Mouse (Mus musculus) adrenal gland, adult 2 months (tissue): ENCODE measurements around the gene Fndc3b. TPM values are rescaled to one million over a fixed set of nuclear protein-coding genes. Genes with fewer than 3 reads are reported as not detected.

Experiments
- DNase-seq: peaks from one replicate; pipeline ENCODE4 v3.0.0; 2021
- polyA plus RNA-seq: library from polyadenylated mRNA; depleted of rRNA; stranded (reverse); fragments of >200 nt; gene quantifications from 2 replicates; pipeline ENCODE4 v1.2.3, GENCODE M21; 2012
- total RNA-seq, 2 experiments: library from RNA; stranded (reverse); gene quantifications; 2 replicates each; pipeline ENCODE4 v1.2.3; 2021

Gene Fndc3b
- total and polyA plus RNA-seq, 3 experiments, result 27.9 to 120 (median 88.9) TPM

DNA sequence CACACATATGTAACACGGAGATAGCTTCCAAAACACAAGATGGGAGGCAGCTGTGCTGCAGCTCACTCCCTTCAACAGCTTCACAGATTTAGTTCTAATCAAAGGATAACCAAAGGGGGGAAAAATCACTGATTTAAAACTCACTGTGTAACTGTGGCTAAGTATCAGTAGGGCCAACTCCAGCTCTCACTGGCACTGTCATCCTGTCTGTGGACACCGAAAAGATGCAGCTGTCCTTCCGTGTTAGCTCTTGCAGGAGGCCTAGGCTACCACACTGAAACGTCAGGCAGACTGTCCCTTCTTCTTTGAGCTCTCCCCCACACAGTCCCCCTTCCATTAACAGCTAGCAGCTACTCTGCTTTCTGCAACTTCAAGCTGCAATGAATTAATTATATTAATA lies 89.9 kb downstream of the Fndc3b start:
- DNase-seq, result no peak

DNA sequence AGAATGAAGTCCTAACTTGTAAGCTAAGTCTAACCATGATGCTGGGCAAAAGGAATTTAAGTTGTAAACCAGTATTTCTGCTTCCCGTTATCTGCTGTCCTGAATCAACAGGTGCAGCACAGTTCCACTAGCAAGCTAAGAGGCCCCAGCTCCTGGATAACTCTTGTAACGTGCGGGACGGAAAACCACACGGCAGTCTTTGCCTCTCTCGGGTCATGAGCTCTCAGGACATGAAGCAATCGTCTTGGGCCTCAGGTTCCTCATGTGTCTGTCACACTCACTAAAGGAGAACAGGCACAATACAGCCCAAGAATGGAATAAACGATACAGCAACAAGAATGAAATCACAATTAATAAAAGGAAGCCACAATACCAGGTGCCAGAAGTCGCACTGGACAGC lies 93.4 kb downstream of the Fndc3b start:
- DNase-seq, result no peak

DNA sequence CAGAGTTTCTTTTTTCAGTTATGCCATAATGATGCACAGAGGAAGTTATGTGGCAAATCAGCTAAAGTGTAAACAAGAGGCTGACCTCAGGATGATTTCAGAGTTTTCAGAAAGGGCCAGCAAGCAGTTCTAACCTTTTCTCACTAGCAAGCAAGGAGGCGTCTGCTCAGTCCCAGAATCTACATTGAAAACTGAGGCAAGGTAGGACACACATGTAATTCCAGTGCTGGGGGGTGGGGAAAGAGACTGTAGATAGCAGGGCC lies 93.9 kb downstream of the Fndc3b start:
- DNase-seq, result no peak

DNA sequence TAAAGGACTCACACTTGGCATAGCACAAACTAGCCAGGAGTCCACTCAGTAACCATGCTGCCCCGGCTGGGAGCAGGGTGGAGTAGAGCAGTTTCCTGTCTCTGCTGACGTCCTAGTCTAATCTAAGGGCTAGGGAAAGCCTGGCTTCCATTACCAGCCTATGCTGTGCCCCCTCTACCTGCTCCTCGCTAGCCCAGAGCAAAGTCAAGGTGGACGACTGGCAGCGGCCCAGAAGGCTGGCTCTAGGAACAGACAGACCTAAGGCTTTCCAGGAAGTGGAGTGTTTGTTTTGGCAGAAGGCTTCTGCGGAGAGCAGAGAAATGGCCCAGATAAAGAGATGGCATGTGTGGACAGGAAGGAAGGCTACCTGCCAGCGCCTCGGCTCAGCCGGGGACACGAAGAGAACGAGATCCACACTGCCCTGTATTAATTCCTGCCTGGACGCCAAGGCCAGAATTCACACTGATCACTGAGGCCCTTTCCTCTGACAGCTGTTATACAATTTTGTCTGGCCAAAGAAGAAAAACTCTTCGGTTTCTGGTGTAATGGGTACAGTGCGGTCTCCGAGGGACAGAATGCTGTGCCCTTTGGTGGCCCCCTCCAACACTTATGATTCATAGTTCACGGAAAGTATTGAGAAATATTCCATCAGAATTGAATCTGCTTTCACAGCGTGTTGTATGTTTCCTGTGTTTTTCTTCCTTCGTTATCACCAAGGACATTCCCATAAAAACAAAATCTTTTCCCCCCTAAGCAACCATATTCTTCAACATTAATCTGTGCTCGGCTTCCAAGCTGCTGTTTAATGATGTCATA lies 94.5 kb downstream of the Fndc3b start:
- DNase-seq, result peak; percentile 86

DNA sequence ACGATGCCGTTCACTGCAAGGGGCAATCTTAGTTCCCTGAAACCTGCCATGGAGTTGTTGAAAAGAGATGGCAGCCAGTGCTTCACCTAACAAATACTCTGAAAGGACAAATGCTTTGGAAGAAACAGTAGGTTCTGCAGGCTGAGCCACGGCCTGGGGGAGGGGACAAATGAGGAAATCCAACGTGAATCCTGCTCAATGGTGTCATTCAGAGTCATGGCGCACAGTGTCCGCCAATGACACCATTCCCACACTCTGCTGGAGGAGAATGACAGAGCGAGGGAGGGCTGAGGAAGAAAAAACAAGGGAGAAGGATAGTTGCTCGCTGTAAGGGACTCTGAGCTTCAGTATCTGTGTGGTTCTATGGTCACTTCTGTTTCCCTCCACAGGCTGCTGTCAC lies 95.6 kb downstream of the Fndc3b start:
- peak; percentile 56 for DNase-seq

DNA sequence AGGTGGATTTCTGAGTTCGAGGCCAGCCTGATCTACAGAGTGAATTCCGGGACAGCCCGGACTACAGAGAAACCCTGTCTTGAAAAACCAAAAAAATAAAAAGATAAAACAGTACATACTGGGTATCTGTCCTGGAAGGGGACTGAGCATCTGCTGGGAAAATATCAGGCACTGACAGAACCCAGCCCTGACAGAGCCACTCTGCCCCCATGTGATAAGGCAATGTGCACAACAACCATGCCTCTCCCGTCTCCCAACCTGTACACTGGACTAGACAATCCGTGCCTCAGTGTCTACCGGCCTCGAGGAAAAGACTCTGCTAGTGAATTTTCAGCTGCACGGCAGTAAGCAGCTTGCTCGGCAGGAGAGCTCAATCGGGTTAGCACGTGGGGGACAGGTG lies 97.3 kb downstream of the Fndc3b start:
- no peak for DNase-seq

DNA sequence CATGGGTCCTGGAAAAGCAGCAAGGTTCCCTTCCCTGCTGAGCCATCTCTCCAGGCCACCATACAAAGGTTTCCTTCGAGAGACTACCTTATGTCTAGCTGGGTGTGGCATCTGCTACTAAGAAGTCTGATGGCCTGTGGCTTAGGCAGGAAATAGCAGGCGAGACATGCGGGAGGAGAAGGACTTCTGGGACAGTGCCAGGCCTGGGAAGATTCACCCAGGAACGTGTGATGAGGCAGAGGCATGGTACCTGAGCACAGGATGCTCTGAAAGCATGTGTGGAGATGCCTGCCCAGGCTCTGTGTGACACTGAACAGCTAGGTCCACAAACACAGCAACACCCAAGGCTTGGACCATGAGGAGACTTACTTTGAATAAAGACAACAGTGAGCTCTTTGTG lies 98.1 kb downstream of the Fndc3b start:
- no peak for DNase-seq

DNA sequence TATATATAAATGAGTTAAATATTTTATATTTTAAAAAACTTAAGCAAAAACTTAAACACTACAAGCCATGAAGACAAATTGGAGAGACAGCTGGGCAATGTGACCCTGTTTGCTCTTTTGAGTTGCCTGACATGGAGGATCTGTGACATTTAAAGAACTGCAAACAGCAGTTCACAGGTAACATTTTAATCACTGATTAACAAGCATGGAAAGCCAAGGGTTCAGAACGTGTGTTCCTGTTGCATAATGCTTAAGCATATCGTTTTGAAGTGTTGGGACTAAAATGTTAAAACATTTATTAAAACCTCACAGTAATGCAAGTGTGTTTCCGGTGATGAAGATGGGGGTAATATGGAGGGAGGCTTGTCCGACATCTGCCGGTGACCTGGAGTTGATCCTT lies 99.1 kb downstream of the Fndc3b start:
- DNase-seq, result no peak

DNA sequence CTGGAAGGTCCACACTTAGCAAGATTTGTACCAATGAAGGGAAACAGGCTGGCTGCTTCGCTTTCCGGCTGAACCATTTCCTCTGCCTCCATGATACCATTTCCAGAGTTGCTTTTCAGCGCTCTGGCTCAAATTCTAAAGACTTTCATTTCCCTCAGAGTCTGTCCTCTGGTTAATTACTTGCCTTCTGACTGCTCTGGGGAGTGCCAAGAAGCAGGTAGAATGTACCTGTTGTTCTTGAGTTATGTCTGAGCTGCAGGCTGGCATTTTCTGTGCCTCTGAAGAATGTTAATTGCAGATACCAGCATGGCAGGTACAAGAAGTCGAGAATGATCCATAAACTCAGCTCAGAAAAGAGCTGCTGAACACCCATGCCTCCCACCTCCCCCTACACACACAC lies 100.6 kb downstream of the Fndc3b start:
- DNase-seq, result no peak

DNA sequence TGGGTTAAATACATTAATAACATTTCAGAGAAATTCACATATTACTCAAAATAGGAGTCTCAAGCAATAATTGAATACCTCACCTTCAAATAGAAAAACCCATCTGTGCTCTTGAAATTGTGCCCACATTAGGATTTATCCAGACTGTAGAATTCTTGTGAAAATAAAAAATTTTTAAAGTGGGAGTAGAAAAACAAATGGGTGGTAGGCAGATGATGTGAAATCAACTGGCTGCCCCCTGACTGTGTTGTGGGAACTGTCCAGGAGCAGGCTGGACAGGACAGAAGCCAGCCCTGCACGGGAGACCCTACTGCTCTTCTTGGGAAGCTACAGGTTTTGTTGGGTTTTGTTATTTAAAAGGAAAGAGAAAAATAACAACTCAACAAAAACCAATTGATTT lies 101.0 kb downstream of the Fndc3b start:
- DNase-seq, result no peak

DNA sequence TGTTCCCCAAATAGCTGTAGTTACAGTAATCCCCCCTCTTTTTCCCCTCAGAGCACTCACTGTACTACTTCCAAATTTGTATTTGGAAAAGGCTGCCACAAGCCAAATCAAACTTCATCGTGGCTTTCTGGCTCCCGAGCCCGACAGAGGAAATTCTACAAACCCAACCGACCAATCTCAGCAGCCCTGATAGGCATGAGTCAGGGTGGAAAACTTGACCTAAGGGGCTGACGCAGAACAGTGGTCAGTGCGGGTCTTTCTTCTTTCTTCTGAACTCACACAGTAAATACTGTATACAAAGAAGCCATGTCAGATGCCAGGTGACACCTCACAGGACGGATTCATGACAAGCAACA lies 103.3 kb downstream of the Fndc3b start:
- peak; percentile 65 for DNase-seq

DNA sequence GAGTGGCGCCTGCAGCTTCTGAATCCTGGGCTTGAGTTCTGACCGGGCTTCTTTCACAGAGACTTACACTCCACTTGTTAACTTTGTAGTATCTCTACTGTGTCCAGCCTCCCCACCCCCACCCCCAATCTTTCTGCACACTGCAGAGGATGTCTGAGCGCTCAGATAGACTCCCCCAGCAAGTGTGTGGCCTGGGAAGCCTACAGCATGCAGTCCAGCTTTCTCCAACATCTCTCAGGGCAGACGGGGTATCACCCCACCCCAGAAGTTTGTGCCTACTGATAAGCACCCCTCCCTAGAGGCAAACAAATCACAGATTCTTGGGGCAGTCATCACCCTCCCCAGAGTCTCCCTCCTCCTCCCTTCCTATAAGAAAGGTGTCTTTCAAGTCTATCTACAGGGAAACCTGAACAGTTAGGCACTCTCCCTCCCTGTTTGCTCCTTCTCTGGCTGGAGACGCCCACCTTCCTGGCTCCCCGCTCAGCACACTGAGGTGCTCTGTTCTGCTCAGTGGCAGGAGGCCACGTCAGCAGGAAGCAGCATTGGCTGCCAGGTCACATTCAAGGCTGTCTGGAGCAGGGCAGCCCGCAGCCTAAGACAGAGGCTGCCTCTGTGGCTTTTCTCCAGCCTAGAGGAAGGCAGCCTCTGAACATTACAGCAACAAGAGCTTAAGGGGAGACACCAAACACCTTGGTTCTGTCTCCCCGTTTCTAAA lies 103.9 kb downstream of the Fndc3b start:
- DNase-seq, result peak; percentile 88

DNA sequence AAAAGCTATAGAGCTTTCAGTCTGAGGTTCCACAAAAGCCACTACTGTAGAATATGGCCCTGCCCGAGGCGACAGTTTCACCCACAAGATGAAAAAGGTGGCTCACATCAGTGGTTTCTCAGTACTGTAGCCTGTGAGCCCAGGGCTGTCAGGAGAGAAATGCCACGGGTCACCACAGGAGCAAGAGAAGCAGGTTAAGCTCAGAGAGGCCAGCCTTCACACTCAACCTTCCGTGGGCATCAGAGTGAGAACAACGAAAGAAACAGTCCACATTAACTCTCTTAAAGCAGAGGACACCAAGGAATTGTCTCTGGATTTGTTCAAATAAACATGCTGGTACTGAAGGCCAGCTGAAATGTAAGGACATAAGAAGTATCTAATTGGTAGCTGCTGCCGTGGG lies 104.5 kb downstream of the Fndc3b start:
- no peak for DNase-seq

DNA sequence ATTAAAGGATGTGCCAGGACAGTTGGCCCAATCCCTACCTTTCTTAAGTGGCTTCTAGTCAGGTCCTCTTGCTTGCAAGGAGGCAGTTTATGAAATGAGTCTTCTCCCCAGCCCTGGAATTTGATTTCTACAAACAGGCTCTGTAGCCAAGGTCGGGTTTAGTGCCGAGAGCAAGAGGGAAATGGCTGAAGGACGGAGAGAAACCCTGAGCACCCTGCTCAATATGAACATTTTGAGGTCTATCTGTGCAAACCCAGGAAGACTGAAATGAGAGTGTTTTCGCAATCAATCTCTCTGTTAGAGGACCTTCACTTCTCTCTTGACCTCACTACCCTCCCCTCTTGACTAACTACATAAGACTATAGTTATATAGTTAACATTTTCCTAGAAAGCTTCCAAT lies 105.5 kb downstream of the Fndc3b start:
- peak; percentile 57 for DNase-seq

DNA sequence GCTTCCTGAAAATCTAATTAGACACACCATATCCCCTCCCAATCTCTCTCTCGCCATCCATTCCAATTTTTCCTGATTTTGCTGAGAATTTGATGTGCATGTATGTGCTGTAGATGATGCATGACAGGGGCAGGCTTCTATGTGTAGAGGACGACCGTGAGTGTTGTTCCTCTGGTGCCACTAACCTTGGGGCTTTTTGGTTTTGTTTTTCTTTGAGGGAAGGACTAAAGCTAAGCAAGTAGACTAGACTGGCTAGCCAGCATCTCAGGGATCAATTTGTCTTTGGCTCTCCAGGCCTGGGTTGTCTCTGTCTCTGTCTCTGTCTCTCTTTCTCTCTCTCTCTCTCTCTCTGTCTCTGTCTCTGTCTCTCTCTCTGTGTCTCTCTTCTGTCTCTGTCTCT lies 106.0 kb downstream of the Fndc3b start:
- DNase-seq, result no peak

DNA sequence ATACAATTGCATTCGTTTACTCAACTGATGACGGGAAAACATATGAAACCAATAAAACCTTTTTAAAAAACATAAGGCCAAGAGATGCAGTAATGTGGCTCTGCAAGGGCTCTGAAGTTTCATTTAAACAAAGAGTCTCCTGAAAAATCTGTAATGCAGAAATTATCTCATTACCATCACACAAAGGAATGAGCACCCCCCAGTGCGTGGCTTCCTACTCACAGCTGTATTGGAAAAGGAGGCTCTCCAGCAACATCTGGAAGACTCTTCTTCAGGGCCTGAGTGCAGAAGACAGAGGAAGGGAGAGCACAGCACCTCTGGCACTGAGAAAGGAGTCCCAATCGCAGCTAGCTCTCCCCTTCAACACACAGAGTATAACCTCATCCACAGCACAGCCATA lies 106.5 kb downstream of the Fndc3b start:
- DNase-seq, result no peak

DNA sequence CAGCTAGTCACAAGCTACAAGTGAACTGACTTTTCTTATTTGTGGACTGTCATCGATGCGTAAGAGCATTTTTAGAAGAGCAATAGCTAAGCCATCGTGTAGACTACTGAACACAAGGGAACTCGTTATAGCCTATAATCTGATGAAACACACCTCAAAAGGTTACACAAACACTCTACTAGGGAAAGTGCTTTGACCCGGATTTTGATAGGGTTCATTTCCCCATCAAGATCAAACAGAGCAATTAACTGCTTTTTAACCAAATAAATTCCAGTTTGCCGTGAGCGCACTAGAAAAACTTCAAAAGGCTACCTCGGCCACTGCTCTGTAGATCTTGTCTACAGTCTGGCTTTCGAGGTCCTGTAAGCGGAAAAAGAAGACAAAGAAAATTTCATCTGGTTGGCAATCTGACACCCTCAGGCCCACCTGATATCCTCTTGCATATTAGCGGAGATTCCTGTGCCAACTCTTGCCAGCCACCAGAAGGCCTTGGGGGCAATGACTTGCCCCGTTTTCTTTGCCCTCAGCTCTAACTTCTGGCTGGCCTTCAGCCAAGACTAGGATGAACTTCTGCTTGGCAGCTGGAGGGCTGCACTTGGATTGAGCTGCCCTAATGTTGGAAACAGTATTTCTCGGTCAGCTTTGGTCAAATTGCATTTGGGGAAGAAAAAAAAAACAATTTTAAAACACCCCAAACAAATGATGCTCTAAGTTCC lies 107.0 kb downstream of the Fndc3b start:
- peak; percentile 56 for DNase-seq

DNA sequence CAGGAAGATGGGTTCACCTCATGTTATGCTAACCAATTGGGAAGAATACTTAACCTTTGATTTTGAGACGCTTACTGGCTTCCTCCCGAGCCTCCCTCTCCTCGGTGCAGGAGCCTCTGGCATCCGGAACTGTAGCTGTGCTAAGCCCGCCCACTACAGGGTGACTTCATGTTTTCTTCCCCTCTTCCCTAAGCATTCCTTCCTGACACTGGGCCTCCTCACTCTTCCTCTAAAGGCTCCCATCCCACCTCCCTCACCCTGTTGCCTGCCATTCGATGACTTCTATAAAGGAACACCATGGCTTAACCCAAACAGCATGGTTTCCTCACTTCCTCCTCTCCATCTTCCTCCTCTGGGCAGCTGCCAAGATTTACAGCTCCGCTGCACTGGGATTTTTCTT lies 110.5 kb downstream of the Fndc3b start:
- DNase-seq, result no peak

DNA sequence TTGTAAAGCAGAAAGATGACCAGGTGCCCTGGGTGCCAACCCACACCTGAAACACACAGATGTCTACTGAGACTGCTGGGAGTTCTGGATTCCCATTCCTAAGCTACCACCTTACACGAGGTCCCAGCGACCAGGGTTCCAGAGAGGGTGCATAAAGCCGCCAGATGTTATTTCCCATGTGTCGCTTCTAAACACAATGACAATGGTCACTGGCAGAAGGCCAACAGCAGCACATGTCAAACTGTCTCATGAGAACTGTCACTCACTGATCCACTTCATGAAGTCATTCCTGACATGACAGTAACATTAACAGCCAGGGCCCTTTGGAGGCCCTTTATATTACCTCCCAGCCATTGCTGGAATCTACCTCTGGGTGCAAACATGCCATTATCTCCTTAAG lies 110.9 kb downstream of the Fndc3b start:
- DNase-seq, result no peak

DNA sequence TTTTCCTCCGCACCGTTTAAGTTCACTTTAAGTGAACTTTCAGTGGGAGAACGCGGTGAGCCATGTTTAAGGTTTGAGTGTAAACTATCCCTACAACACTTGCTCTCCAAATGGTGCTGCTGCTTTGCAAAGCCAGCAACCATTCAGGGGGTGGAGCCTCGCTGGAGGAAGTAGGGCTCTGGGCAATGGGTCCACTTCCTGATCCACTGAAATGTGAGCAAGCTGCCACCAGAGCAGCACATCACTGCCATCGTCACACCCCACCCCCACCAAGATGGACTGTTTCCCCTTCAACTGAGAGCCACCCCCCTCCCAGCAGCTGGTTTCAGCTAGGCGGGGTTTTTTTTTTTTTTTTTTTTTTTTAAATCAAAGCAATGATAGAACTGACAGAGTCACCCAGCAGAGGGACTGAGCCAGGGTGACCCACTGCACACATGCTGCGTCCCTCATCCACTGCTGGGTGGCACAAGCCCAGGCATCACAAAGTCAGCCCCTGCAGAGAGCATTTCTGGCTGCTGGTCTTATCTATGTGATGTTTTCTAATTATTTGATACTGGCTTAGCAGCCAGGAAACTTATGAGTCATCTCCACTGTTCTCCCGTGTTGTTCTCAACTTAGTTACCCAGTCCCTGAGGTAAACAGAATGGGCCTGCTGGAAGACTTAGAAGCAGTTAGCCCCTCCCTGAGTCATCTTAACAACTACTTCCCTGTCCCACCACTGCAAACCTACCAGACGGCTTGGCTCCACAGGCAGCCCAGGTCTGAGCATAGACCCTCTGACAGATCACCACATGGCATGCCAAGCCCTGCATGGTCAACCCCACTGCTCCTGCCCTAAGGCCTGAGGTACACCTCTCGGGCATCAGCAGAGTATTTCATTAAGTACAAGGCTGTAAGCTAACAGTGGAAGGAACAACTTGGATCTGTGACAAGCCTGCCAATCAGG lies 112.4 kb downstream of the Fndc3b start:
- DNase-seq, result no peak

DNA sequence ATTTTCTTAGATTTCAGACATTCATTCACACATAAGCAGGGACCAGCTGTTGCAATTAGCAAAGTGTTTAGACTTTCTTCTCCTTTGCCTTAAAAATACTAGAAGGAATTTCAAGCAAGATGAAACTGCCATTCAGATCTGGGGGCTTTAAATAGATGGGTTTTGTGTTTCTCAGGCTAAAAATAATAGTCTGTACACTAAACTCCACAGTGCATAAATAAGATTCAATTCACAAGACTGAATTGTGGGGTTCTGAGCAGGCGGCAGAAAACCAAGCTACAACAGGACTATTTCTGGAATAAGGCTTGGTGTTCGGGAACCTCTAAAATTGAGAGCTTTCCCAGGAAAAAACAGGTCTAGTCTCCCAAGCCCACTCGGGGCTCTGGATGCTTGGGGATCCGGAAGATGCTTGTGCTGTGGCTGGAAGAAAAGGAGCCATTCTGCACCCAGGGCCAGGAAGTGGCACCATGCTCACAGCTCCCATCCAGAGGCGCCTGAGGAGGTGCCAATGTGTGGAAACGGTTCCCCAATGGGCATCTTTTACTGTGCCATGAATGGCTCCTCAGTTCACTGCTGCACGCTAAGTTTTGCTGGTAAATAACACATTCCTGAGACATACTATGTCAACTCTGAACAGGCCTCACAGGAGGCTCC lies 117.5 kb downstream of the Fndc3b start:
- DNase-seq, result no peak
